Mouse (Mus musculus) G1E (cell line): ENCODE measurements around the gene Zbed4.

Experiments
- CTCF ChIP-seq: IDR thresholded peaks from 2 replicates; pipeline ENCODE4 v1.5.1; 2012; ENCODE audit warnings: low read depth, low read length, inconsistent platforms, mixed read lengths
- GATA1 ChIP-seq: IDR thresholded peaks from 2 replicates; pipeline ENCODE4 v1.6.1; 2012; ENCODE audit warnings: borderline replicate concordance, low read length, inconsistent platforms, mixed read lengths
- GATA2 ChIP-seq: IDR thresholded peaks from 2 replicates; pipeline ENCODE4 v1.6.1; 2012; ENCODE audit warnings: low read depth, low read length, inconsistent platforms, borderline replicate concordance
- POLR2AphosphoS5 ChIP-seq: IDR thresholded peaks from 2 replicates; pipeline ENCODE4 v1.6.1; 2012; ENCODE audit warnings: low read depth, low read length, inconsistent platforms; ENCODE audit not compliant: insufficient replicate concordance
- TAL1 ChIP-seq: conservative IDR thresholded peaks from 2 replicates; pipeline ENCODE4 v1.6.1; 2012; ENCODE audit warnings: low read depth, low read length, inconsistent platforms, mixed read lengths

DNA sequence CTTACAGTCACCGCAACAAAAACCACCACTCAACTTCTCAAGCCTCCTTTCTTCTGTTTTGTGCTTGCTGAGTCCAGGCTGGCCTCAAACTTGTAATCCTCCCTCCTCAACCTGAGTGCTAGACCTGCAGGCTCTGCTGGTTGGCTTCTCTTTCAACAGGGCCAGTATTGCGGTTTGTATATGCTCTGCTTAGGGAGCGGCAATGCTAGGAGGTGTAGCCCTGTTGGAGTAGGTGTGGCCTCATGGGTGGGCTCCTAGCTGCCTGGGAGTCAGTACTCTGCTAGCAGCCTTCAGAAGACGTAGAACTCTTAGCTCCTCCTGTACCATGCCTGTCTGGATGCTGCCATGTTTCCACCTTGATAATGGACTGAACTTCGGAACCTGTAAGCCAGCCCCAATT is 43.3 kb upstream of the Zbed4 start:
- no peak for TF ChIP-seq CTCF
- no peak for TF ChIP-seq GATA1
- no peak for TF ChIP-seq TAL1
- no peak for TF ChIP-seq POLR2AphosphoS5
- no peak for TF ChIP-seq GATA2
